Mouse (Mus musculus) heart, embryonic 15.5 days (tissue): ENCODE measurements around the gene Ypel4. TPM values are rescaled to one million over a fixed set of nuclear protein-coding genes. Genes with fewer than 3 reads are reported as not detected.

Experiments
- ATAC-seq: fragments of 200-750 bp; cut with Nextera tagmentation; replicated peaks from 2 replicates; pipeline ENCODE4 v1.8.0; 2017; ENCODE audit warnings: low read depth, moderate TSS enrichment; ENCODE audit not compliant: insufficient number of reproducible peaks, insufficient read depth, low FRiP score
- H3K27ac ChIP-seq: fragments of 300-500 bp; sonication (generic); 2 replicates; pipeline ENCODE4 v1.5.1; 2015; ENCODE audit warnings: mild to moderate bottlenecking, inconsistent platforms
- H3K27me3 ChIP-seq: fragments of 300-500 bp; sonication (generic); 2 replicates; pipeline ENCODE4 v1.6.1; 2015; ENCODE audit warnings: inconsistent platforms
- H3K36me3 ChIP-seq: fragments of 300-500 bp; sonication (generic); 2 replicates; pipeline ENCODE4 v1.6.1; 2015; ENCODE audit warnings: mild to moderate bottlenecking, inconsistent platforms
- H3K4me1 ChIP-seq: fragments of 300-500 bp; sonication (generic); replicated peaks from 2 replicates; pipeline ENCODE4 v1.6.1; 2015; ENCODE audit warnings: inconsistent platforms
- H3K4me2 ChIP-seq: fragments of 300-500 bp; sonication (generic); 2 replicates; pipeline ENCODE4 v1.6.1; 2015; ENCODE audit warnings: inconsistent platforms, mild to moderate bottlenecking, moderate library complexity
- H3K4me3 ChIP-seq: fragments of 300-500 bp; sonication (generic); 2 replicates; pipeline ENCODE4 v1.5.1; 2015; ENCODE audit warnings: mild to moderate bottlenecking, inconsistent platforms
- H3K9ac ChIP-seq: fragments of 300-500 bp; sonication (generic); 2 replicates; pipeline ENCODE4 v1.6.1; 2015; ENCODE audit warnings: mild to moderate bottlenecking, inconsistent platforms
- H3K9me3 ChIP-seq: fragments of 300-500 bp; sonication (generic); replicated peaks from 2 replicates; pipeline ENCODE4 v1.6.1; 2016; ENCODE audit warnings: inconsistent platforms
- WGBS: fragments of 180-500 bp; shearing (Covaris S2); methylation state at CpG from one replicate; pipeline ENCODE4 v1.1.7; 2015; ENCODE audit warnings: mixed read lengths; 5-methylcytosine and 5-hydroxymethylcytosine counted together
- polyA plus RNA-seq: library from polyadenylated mRNA; unstranded; fragments of >200 nt; fragmentation: Nextera tagmentation; extraction: Ambion mirVana; gene quantifications from 2 replicates; pipeline ENCODE4 v1.2.1, GENCODE M21; 2015

Ypel4 gene
- 3.0 and 3.8 TPM in 2 replicates for polyA plus RNA-seq

DNA sequence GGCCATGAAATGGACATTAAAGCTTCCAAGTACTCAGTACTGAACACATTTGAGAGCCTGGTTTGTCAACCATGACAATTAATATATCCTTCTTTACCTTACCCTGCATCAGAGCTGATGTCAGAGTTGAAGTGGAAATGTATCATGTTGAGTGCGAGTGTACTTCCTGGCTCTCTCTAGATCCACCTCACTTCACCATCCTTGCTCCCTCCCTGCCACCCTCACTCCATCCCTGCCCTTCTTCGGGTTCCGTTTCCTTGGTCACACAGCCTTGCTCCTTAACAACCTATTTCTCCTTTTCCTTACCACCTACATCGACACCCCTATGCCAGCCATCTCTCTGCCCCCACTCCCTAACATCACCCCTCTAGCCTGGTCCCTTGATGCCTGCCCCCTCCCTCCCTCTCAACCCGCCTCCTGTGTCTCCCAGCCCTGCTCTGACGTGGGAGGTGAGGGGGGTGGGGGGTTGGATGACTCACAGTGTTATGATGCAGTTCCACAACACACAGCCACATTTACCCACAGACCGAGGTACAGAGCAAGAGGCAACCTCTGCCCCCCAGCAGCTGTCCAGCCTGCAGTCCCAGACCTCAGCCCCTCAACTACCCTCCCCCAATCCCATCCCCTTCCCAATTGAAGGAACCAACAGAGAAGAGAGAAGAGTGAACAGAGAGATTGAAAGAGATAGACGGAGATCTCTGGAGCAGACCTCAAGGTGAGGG lies at the start of gene Ypel4:
Ypel4 (plus strand) TSS at position 480 of the 722 bp plus-strand sequence.
- peak within 1 kb of the TSS; percentile 49 for H3K4me3 ChIP-seq
- H3K4me1 ChIP-seq = peaks cover 53% of the 10 kb centered on the region
- H3K27me3 ChIP-seq = peaks cover 17% of the 10 kb centered on the region; the same call in 1 of the 2 replicates
- no peaks in the 10 kb centered on the region for H3K36me3 ChIP-seq
- 3% methylated on average over 8 of the region's 8 CpGs for WGBS
- peak; percentile 58 for ATAC-seq
- H3K4me2 ChIP-seq = peak within 1 kb of the TSS; percentile 64
- H3K9me3 ChIP-seq = no peaks in the 10 kb centered on the region
- H3K9ac ChIP-seq = peak within 1 kb of the TSS; percentile 37
- H3K27ac ChIP-seq = no peak within 1 kb of the TSS

DNA sequence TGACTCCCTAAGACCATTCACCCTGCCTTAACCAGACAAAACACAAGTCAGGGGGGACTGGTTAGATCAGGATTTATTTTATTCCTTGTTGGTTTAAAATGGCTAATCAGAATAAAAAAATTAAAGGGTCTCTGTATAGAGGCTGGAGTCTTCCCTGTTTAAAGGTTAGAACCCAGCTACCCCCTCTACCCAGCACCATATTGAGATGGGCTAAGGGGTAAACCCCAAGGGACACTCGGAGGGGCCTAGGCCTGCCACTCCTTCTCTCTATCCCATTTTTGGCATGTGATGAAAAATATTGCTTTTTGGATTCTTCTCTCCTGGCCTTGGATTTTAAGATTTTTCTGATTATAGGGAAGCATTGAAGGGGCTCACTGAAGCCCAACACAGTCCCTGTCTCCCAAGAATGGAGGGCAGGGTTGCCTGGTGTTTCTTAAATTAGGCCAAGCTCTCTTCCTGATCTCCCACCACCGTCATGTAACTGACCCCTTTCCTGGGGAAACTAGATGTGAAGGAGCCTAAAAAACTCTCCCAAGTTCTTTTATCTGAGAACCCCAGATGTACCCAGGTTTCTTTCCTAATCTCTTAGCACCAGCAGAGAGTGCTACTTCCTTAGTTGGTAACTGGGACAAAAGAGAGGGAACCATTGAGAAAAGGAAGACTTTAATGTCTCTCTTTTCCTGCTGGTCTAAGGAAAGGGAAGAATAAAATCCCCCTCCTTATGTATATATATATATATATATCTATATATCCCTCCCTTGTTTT lies 45.6 kb upstream of the Ypel4 start:
- Histone ChIP-seq H3K4me3 (no peak overlapping the region), H3K9me3 (no peaks in the 10 kb centered on the region), H3K27me3 (no peaks in the 10 kb centered on the region), H3K4me2 (no peak overlapping the region), H3K27ac (no peak overlapping the region), H3K36me3 (peaks cover 77% of the 10 kb centered on the region), H3K9ac (no peak overlapping the region), H3K4me1 (no peaks in the 10 kb centered on the region)
- 73% methylated on average over 2 of the region's 2 CpGs for WGBS
- no peak for ATAC-seq

DNA sequence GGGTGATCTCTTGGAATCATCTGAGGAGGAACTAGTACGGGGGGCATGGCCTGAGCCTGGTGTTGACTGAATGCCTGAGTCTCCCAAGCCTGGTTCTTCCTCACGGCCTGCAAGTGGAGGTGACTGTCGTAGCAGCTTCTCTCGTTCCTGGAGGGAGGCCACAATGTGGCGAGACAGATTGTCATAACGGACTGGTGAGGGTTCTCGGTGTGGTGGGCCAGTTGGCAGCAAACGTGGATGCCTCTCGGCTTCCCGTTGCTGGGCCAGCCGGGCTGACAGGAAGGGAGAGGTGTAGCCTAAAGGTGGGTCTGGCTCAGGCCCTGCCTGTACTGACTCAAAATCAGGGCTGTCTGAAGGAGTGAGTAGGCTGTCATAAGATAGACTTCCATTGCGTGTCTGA lies 43.8 kb upstream of the Ypel4 start:
- ATAC-seq = no peak
- H3K27me3 ChIP-seq = no peaks in the 10 kb centered on the region
- H3K27ac ChIP-seq = no peak overlapping the region
- no peak overlapping the region for H3K4me3 ChIP-seq
- no peaks in the 10 kb centered on the region for H3K4me1 ChIP-seq
- H3K36me3 ChIP-seq = peaks cover 89% of the 10 kb centered on the region
- 89% methylated on average over 12 of the region's 12 CpGs for WGBS
- H3K9me3 ChIP-seq = no peaks in the 10 kb centered on the region
- H3K9ac ChIP-seq = no peak overlapping the region
- H3K4me2 ChIP-seq = no peak overlapping the region

DNA sequence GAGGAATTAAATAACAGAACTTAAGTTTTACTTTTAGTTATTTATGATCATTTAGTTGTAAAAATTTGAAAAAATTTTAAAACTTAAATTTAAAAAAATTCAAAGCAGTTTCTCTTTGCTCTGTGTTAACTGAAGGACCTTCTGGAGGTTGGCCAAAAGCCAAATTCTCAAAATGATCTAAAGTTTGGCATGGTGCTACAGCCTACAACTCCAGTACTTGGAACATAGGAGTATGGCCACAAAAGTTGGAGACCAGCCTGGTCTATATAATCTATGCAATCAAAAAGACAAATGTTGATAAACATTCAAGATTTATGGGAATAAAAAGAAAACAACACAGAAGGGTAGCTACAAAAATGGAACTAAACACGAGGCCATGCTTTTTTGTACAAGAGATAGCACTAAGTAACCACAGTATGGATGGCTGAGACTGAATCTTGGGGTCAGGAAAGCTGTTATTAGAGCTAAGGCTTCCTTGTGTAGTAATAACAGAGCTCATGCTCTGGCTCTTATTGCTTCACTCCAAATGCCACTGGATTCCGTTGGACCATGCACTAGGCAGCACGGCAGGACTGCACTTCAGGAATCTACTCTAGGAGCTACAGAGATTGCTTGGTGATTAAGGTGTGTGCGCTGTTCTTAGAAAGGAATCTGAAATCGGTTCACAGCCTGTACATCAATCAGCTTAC lies 38.7 kb upstream of the Ypel4 start:
- Histone ChIP-seq H3K27ac (no peak overlapping the region), H3K9ac (no peak overlapping the region), H3K36me3 (peaks cover 62% of the 10 kb centered on the region), H3K4me3 (no peak overlapping the region), H3K27me3 (no peaks in the 10 kb centered on the region), H3K4me1 (no peaks in the 10 kb centered on the region), H3K9me3 (no peaks in the 10 kb centered on the region), H3K4me2 (no peak overlapping the region)
- no peak for ATAC-seq
- WGBS = 83% methylated on average over 5 of the region's 5 CpGs

DNA sequence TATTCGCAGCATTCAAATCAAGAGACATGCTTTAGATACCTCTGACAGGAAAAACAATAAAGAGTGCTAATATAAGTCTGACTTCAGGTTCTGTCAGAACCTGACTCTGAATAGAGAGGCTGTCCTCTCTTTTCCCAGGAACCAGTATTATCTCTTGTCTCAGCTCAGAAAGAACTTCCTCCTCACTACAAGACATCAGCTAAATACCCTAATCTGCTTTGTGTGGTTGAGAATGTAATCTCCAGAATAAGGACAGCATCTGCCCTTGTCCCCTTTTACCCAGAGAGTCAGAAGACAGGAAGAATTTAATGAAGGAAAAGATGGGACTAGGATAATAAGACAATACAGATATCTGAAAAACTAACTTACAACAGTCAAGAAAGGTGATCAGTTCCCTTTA lies 30.4 kb upstream of the Ypel4 start:
- no peak overlapping the region for H3K9ac ChIP-seq
- 85% methylated on average over 1 of the region's 1 CpGs for WGBS
- no peaks in the 10 kb centered on the region for H3K9me3 ChIP-seq
- no peak for ATAC-seq
- no peak overlapping the region for H3K27ac ChIP-seq
- H3K4me2 ChIP-seq = no peak overlapping the region
- no peaks in the 10 kb centered on the region for H3K27me3 ChIP-seq
- H3K4me1 ChIP-seq = 0 out of 2 replicates have a peak, but pooled peaks cover 2% of the 10 kb centered on the region
- peaks cover 25% of the 10 kb centered on the region for H3K36me3 ChIP-seq
- no peak overlapping the region for H3K4me3 ChIP-seq

DNA sequence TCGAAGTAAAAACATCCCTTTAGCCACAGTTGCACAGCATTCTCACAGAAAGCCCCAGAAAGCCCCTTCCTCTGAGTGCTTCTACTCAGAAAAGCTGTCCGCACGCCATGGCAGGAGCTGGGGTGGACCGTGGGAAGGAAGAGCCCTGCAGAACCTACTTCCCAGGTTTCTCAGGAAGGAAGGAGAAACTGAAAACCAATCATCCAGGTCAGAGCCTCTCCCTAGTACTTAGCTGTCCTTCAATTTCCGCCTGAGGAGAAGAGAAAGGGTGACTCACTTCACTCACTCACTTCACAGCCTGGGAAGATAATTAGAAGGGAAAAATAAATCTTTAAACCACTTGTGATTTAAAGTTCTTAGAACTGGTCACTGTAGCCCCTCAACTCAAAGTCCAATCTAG lies 29.5 kb upstream of the Ypel4 start:
- H3K4me1 ChIP-seq = 0 out of 2 replicates have a peak, but pooled peaks cover 2% of the 10 kb centered on the region
- no peak for ATAC-seq
- H3K27ac ChIP-seq = 0 out of 2 replicates have a peak overlapping the region, but pooled peaks have one; percentile 20
- peaks cover 25% of the 10 kb centered on the region for H3K36me3 ChIP-seq
- H3K27me3 ChIP-seq = no peaks in the 10 kb centered on the region
- no peak overlapping the region for H3K4me2 ChIP-seq
- H3K9ac ChIP-seq = no peak overlapping the region
- WGBS = 64% methylated on average over 5 of the region's 5 CpGs
- no peak overlapping the region for H3K4me3 ChIP-seq
- H3K9me3 ChIP-seq = no peaks in the 10 kb centered on the region

DNA sequence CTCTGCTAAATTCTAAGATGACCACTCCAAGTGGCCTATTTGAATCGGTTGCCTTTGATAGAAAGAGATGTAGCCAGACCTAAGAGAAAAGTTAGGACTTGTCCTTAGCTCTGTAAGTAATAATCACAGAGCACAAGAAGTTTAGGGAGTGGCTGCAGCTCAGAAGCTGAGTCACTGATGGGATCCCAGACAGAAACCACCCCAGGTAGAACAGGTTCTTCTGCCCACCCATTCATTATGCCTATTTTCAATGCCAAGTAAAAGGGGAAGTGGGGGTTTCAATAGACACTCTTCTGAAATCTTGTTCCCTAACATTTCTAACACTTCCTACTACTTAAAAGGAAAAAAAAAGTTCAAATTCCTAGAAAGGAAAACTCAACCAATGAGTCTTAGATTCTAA lies 28.6 kb upstream of the Ypel4 start:
- ATAC-seq = no peak
- Histone ChIP-seq H3K27ac (no peak overlapping the region), H3K36me3 (peaks cover 33% of the 10 kb centered on the region), H3K27me3 (no peaks in the 10 kb centered on the region), H3K4me3 (no peak overlapping the region), H3K9me3 (no peaks in the 10 kb centered on the region), H3K4me1 (0 out of 2 replicates have a peak, but pooled peaks cover 2% of the 10 kb centered on the region), H3K4me2 (no peak overlapping the region), H3K9ac (no peak overlapping the region)
- WGBS = 94% methylated on average over 1 of the region's 1 CpGs

DNA sequence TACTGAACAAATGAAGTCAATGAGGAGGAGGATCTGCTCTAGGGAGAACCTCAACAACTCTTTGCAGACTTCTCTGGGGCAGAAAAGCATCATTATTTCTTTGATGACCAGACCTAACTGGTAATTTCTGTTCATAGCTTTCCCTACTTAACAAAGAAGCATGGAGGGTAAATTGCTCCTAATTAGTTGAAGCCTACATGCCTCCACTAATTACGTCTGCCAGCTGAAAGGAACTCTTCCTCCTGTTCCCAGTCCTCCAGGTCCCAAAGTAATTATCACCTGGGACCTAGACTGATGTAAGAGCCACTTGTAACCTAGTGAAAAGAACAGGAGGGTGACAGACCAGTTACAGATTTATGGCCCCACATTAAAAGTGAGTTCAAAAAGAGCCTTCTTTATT lies 26.3 kb upstream of the Ypel4 start:
- H3K36me3 ChIP-seq = peaks cover 34% of the 10 kb centered on the region
- peaks cover 2% of the 10 kb centered on the region; the same call in 1 of the 2 replicates for H3K4me1 ChIP-seq
- no peak overlapping the region for H3K9ac ChIP-seq
- no peak overlapping the region for H3K4me3 ChIP-seq
- no peak for ATAC-seq
- no peaks in the 10 kb centered on the region for H3K27me3 ChIP-seq
- WGBS = 79% methylated on average over 1 of the region's 1 CpGs
- H3K27ac ChIP-seq = no peak overlapping the region
- H3K9me3 ChIP-seq = no peaks in the 10 kb centered on the region
- H3K4me2 ChIP-seq = no peak overlapping the region

DNA sequence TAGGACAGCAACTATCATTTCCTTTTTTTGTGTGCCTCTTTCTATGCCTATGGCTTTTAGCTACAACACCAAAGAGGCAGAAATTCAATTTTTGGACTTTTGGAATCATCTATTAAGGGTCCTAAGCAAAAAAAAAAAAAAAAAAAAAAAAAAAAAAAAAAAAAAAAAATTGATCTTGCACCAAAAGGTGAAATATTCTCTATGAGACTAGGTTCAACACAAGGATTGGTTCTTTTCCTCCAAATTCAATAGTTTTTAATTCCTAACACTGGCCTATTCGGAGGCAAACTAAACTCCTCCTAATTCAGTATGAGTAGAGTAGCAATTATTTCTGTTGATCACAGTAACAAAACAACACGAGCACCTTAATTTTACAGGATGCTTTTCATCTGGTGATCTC lies 22.0 kb upstream of the Ypel4 start:
- Histone ChIP-seq H3K4me2 (no peak overlapping the region), H3K4me1 (peaks cover 17% of the 10 kb centered on the region), H3K9ac (no peak overlapping the region), H3K4me3 (no peak overlapping the region), H3K27ac (no peak overlapping the region), H3K36me3 (peaks cover 24% of the 10 kb centered on the region; the same call in 1 of the 2 replicates), H3K9me3 (no peaks in the 10 kb centered on the region), H3K27me3 (no peaks in the 10 kb centered on the region)
- no peak for ATAC-seq
- 90% methylated on average over 2 of the region's 2 CpGs for WGBS

DNA sequence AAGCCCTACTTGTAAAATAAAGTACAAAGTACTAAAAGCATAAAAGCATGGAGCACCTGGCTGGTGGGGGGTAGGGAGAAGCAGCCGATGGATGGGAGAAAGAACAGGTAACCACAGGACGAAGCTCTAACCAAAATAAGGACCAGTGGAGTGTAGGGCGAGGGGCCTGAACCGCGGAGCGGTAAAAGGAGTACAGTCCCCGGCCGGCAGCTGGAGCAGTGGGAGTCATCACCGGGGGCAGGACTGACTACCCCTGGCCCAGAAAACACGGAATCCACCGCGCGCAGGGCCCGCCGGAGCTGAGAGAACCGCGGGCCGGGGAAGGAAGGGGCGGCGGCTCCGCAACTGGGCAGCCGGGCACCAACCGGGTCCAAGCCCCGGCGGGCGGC lies 19.4 kb upstream of the Ypel4 start:
- H3K4me3 ChIP-seq = peak overlapping the region; percentile 98
- H3K4me1 ChIP-seq = peaks cover 20% of the 10 kb centered on the region
- peak overlapping the region; percentile 99 for H3K9ac ChIP-seq
- peak; percentile 8 for ATAC-seq
- H3K36me3 ChIP-seq = peaks cover 17% of the 10 kb centered on the region; the same call in 1 of the 2 replicates
- WGBS = 1% methylated on average over 19 of the region's 26 CpGs
- no peaks in the 10 kb centered on the region for H3K27me3 ChIP-seq
- H3K27ac ChIP-seq = peak overlapping the region; percentile 98
- H3K9me3 ChIP-seq = no peaks in the 10 kb centered on the region
- peak overlapping the region; percentile 79 for H3K4me2 ChIP-seq
